Mouse (Mus musculus) limb, embryonic 15.5 days (tissue): Measurements from ENCODE around the gene Sobp. TPM values are rescaled to one million over a fixed set of nuclear protein-coding genes. Genes with fewer than 3 reads are reported as not detected.

Experiments used
- ATAC-seq: fragments of 200-750 bp; cut with Nextera tagmentation; 2 replicates; pipeline ENCODE4 v1.8.0; 2017; ENCODE audit warnings: low read depth, moderate TSS enrichment; ENCODE audit not compliant: insufficient number of reproducible peaks, low FRiP score, low TSS enrichment
- H3K27ac ChIP-seq: fragments of 300-500 bp; sonication (generic); 2 replicates; pipeline ENCODE4 v1.5.1; 2015; ENCODE audit warnings: moderate library complexity, mild to moderate bottlenecking, inconsistent platforms
- H3K27me3 ChIP-seq: fragments of 300-500 bp; sonication (generic); 2 replicates; pipeline ENCODE4 v1.6.1; 2015; ENCODE audit warnings: inconsistent platforms
- H3K36me3 ChIP-seq: fragments of 300-500 bp; sonication (generic); 2 replicates; pipeline ENCODE4 v1.6.1; 2015; ENCODE audit warnings: inconsistent platforms
- H3K4me1 ChIP-seq: fragments of 300-500 bp; sonication (generic); 2 replicates; pipeline ENCODE4 v1.6.1; 2015; ENCODE audit warnings: inconsistent platforms
- H3K4me2 ChIP-seq: fragments of 300-500 bp; sonication (generic); 2 replicates; pipeline ENCODE4 v1.6.1; 2015; ENCODE audit warnings: mild to moderate bottlenecking, inconsistent platforms
- H3K4me3 ChIP-seq: fragments of 300-500 bp; sonication (generic); 2 replicates; pipeline ENCODE4 v1.5.1; 2015; ENCODE audit warnings: mild to moderate bottlenecking, inconsistent platforms
- H3K9ac ChIP-seq: fragments of 300-500 bp; sonication (generic); 2 replicates; pipeline ENCODE4 v1.6.1; 2015; ENCODE audit warnings: inconsistent platforms
- H3K9me3 ChIP-seq: fragments of 300-500 bp; sonication (generic); 2 replicates; pipeline ENCODE4 v1.6.1; 2016; ENCODE audit warnings: inconsistent platforms
- WGBS: fragments of 180-500 bp; shearing (Covaris S2); methylation state at CpG from one replicate; pipeline ENCODE4 v1.1.7; 2015; 5-methylcytosine and 5-hydroxymethylcytosine counted together
- polyA plus RNA-seq: library from polyadenylated mRNA; unstranded; fragments of >200 nt; fragmentation: Nextera tagmentation; extraction: Ambion mirVana; gene quantifications from 2 replicates; pipeline ENCODE4 v1.2.1, GENCODE M21; 2015

Sobp gene
- polyA plus RNA-seq, 1 experiment from 2014 or later: 2.9 TPM

DNA sequence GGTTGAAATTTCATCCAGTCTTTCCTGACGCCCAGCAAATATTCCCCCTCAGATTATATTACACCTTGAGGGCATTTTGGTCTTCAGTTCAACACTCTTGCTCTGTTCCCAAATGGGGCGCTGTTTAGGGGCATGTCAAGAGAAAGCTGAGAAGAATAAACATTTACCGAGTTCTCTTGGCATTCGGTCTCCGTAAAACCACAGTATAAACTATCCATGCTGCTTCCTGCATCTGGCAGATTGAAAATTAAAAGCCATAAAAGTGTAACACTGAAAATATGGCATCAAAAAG lies 170.9 kb downstream of the Sobp start:
- Histone ChIP-seq H3K27ac (no peak overlapping the region), H3K27me3 (no peaks in the 10 kb centered on the region), H3K36me3 (no peaks in the 10 kb centered on the region; the same call in 1 of the 2 replicates), H3K9me3 (no peaks in the 10 kb centered on the region), H3K4me1 (peaks cover 21% of the 10 kb centered on the region), H3K4me3 (peak overlapping the region; percentile 35; the same call in 1 of the 2 replicates), H3K4me2 (0 out of 2 replicates have a peak overlapping the region, but pooled peaks have one; percentile 63), H3K9ac (no peak overlapping the region)
- WGBS: 12% methylated on average over 5 of the region's 5 CpGs
- no peak; the same call in 1 of the 2 replicates for ATAC-seq

DNA sequence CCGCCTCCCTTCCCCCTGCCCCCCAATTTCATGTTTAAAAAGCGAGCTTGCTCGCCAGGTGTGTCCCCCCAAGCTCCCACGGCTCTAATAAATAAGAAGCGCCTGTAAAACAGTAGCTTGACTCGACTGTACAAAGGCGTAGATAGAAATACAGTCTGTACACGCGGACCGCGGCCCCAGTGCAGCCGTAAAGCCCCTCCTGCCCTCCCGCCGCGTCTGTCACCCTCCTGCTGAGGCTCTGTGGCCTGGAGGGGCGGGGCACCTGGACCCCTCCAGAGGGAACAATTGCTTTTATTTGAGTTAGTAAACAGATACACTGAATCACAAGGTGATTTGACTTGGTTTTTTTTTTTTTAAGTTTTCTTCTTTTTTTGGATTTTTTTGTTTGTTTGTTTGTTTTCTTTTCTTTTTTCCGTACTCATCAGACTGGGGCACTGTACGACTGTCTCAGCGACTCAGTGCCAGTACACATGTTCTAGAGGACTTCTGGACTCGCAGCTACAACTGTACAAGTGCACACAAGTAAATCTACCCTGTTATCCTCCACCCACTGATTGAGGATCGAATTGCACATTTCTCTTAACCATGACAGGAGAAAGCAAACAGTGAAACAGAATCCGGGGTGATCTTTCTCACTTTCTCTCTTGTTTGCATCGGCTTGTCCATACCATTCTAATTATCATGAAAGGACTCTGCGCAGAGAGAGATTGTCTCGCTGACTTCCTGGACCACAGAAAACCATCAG lies 171.4 kb downstream of the Sobp start:
- H3K9me3 ChIP-seq: no peaks in the 10 kb centered on the region
- no peak overlapping the region for H3K27ac ChIP-seq
- peak overlapping the region; percentile 63 for H3K4me2 ChIP-seq
- 0 out of 2 replicates have a peak overlapping the region, but pooled peaks have one; percentile 14 for H3K9ac ChIP-seq
- H3K4me1 ChIP-seq: peaks cover 21% of the 10 kb centered on the region
- ATAC-seq: no peak
- H3K36me3 ChIP-seq: no peaks in the 10 kb centered on the region
- H3K27me3 ChIP-seq: no peaks in the 10 kb centered on the region
- 5% methylated on average over 25 of the region's 25 CpGs for WGBS
- peak overlapping the region; percentile 35 for H3K4me3 ChIP-seq

DNA sequence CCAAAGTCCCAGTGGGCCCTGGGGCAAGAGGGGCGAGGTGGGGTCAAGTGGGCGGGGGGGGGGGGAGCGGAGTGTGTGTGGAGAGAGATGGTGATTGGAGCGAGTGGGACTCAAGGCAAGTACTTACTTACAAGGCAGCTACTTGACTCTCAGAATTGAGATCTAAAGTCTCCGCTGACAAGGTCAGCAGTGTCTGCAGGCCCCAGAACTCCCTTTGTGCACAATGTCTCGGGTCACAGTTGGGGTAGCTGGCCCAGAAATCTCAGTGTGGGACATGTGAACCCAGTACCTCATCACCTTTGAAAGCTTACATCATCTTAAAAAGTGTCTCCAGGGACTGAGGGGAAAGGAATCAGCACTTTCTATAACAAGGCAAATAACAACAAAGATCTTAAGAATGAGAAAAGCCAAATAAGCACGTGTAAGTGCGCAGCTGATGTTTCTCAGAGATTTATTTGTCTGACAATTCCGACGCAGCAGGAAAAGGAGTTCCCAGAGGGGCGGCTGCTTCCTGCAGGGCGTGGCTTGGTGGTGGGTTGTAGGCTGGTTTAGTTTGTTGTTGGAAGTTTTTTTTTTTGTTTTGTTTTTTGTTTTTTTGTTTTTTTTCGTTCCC lies 172.2 kb downstream of the Sobp start:
- ATAC-seq: no peak

DNA sequence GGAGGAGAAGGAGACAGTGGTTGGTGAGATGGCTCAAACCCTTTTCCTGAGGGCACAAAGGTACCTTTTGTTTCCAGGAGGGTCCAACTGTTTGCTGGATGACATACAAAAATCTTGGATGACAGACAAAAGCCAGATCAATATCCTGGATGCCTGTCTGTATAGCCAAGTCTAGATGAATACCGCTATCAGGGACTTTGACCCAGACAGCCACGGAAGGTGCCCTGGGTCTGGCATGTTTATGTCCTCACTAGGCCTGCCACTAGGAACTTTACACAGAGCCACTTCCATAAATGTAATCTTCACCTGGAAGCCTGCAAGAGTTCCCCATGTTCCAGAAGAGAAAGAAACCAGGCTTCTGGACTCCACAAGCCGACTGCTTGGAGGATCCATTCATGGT lies 172.9 kb downstream of the Sobp start:
- Histone ChIP-seq H3K36me3 (no peaks in the 10 kb centered on the region), H3K4me2 (no peak overlapping the region), H3K9me3 (no peaks in the 10 kb centered on the region), H3K4me3 (no peak overlapping the region), H3K27me3 (no peaks in the 10 kb centered on the region), H3K9ac (no peak overlapping the region), H3K27ac (no peak overlapping the region), H3K4me1 (peaks cover 21% of the 10 kb centered on the region)
- WGBS: 72% methylated on average over 3 of the region's 3 CpGs
- ATAC-seq: no peak

More for the DNA sequence above, 172.2 kb downstream of the Sobp start:
- Histone ChIP-seq H3K4me3 (peak overlapping the region; percentile 35), H3K27ac (no peak overlapping the region), H3K4me2 (peak overlapping the region; percentile 63), H3K36me3 (no peaks in the 10 kb centered on the region), H3K4me1 (peaks cover 21% of the 10 kb centered on the region), H3K9ac (no peak overlapping the region), H3K27me3 (no peaks in the 10 kb centered on the region), H3K9me3 (no peaks in the 10 kb centered on the region)
- 21% methylated on average over 13 of the region's 13 CpGs for WGBS

DNA sequence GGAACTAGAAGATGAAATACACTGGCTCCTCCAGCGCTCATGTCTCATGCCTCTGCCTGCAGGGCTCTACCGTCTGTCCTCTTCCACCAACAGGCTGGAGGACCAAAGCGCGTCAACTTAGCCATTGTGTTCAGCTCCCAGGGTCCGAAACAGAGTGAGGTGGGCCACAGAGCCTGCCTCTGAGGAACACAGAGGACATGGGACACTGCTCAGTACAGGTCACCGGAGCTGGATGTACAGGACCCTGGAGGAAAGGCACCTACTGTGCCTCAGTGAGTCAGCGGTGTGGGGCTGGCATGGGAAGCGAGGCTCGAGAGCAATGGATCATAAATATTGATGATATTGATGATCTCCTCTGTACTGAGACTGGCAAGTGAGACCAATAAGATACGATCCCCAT lies 175.0 kb downstream of the Sobp start:
- Histone ChIP-seq H3K4me1 (peaks cover 31% of the 10 kb centered on the region), H3K4me2 (no peak overlapping the region), H3K36me3 (no peaks in the 10 kb centered on the region), H3K27me3 (0 out of 2 replicates have a peak, but pooled peaks cover 4% of the 10 kb centered on the region), H3K4me3 (no peak overlapping the region), H3K9me3 (no peaks in the 10 kb centered on the region), H3K9ac (no peak overlapping the region), H3K27ac (no peak overlapping the region)
- WGBS: 96% methylated on average over 10 of the region's 10 CpGs
- no peak for ATAC-seq

DNA sequence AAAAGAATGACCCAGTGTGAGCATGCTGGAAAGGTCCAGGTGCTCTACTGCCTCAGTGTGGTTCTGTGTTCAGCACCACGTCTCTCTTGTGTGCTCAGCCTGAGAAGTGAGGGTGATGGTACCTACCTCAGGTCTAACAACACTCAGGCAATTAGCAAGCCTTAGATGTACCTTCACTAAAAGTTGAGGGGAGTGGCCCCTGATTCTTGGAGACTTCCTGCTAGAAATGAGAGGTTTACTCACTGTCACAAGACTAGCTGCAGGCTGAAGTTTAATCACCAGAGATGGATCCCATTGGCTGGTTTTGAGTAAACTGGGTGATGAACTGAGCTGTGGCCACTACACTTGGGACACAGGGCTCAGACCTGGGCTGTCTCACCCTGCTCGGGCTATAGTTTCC lies 177.1 kb downstream of the Sobp start:
- ATAC-seq: no peak
- H3K9ac ChIP-seq: no peak overlapping the region
- H3K9me3 ChIP-seq: no peaks in the 10 kb centered on the region
- H3K27me3 ChIP-seq: peaks cover 16% of the 10 kb centered on the region; the same call in 1 of the 2 replicates
- no peak overlapping the region for H3K27ac ChIP-seq
- H3K36me3 ChIP-seq: no peaks in the 10 kb centered on the region
- H3K4me3 ChIP-seq: no peak overlapping the region
- H3K4me2 ChIP-seq: no peak overlapping the region
- H3K4me1 ChIP-seq: peaks cover 29% of the 10 kb centered on the region
- 76% methylated on average over 2 of the region's 2 CpGs for WGBS

DNA sequence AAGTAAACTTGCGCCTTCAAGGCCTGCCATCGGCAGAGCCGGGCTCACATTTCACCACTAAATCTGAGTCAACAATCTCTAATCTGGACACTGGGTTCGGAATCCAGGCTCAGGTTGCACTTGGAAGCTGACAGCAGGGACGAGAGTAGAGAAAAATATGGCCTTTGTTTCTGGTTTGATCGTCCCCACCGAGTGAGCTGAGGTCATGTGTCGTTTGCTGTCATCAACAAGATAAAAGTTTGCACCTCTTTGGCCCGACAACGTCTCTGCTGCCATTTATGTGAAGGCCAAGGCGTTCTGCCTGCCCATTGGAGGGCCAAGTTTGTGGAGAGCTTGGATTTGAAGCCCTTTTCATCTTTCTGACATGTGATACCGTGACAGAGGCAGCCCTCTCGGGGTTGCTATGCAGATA lies 178.8 kb downstream of the Sobp start:
- Histone ChIP-seq H3K4me1 (peaks cover 26% of the 10 kb centered on the region), H3K9me3 (no peaks in the 10 kb centered on the region), H3K27ac (peak overlapping the region; percentile 24; the same call in 1 of the 2 replicates), H3K4me3 (no peak overlapping the region), H3K9ac (no peak overlapping the region), H3K27me3 (peaks cover 27% of the 10 kb centered on the region), H3K36me3 (no peaks in the 10 kb centered on the region), H3K4me2 (no peak overlapping the region)
- WGBS: 28% methylated on average over 13 of the region's 13 CpGs
- no peak for ATAC-seq

DNA sequence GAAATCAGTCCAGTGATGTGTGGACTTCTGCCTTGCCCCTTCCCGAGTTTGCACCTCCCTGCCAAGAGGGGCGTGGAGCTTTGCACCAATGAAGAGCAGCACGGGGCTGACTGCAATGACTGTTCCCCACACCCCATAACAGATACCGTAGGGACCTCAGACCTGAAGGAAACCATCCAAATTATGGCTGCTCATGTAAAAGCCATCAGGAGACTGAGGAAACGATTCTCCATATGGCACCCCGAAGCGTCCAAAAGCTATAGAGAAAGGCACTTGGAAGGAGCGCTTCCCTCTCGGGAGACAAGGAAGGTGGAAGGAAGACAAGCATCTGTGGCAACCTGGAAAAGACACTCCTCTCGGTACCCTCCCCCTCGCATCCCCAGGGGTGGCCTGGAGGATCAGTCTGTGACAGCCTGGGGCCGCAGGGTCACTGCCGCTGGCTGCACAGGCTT lies 180.0 kb downstream of the Sobp start:
- WGBS: 17% methylated on average over 13 of the region's 13 CpGs
- ATAC-seq: peak; percentile 71
- no peak overlapping the region for H3K9ac ChIP-seq

DNA sequence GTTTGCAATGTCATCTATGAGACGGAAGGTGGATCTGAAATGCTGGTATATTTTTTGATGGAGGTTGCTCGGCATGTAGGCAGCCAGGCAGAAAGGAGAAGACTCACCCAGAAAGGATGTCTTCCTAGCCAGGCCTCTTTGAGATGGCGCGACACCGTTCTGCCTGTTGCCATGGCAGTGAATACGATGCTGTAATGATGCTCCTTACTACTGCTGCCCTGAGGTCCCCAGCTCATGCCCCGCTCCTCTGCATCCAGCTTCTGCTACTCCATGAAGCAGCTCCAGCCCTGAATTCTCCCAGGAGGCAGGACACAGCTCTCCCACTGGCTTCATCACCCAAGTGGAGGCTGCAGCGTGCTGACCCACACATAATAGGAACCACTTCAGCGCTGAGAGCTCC lies 183.3 kb downstream of the Sobp start:
- Histone ChIP-seq H3K9ac (no peak overlapping the region), H3K4me3 (no peak overlapping the region), H3K27ac (no peak overlapping the region), H3K36me3 (no peaks in the 10 kb centered on the region), H3K4me1 (peaks cover 39% of the 10 kb centered on the region), H3K27me3 (peaks cover 28% of the 10 kb centered on the region), H3K9me3 (no peaks in the 10 kb centered on the region), H3K4me2 (no peak overlapping the region)
- 82% methylated on average over 9 of the region's 9 CpGs for WGBS
- no peak for ATAC-seq

More for the DNA sequence above, 180.0 kb downstream of the Sobp start:
- peak overlapping the region; percentile 16 for H3K4me3 ChIP-seq
- H3K36me3 ChIP-seq: no peaks in the 10 kb centered on the region
- no peaks in the 10 kb centered on the region for H3K9me3 ChIP-seq
- peaks cover 28% of the 10 kb centered on the region for H3K27me3 ChIP-seq
- peak overlapping the region; percentile 37 for H3K4me2 ChIP-seq
- peaks cover 26% of the 10 kb centered on the region for H3K4me1 ChIP-seq
- H3K27ac ChIP-seq: peak overlapping the region; percentile 68

DNA sequence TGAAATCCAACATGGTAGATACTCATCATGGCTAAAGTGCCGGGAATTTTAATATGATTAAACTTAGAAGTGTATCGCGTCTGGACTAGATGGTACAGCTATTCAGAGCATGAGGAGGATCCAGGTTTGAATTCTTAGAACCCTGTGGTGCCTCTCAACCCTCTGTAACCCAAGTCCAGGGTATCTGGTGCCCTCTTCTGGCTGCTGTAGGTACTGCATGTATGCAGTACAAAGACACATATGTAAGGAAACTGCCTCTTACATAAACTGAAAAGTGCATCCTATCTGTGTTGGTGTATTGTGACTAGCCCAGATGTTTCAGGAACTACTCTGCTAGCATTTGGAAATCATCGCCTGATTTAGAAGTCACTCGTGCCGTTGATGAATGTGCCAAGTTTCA lies 184.4 kb downstream of the Sobp start:
- no peak for ATAC-seq
- H3K4me2 ChIP-seq: no peak overlapping the region
- H3K4me3 ChIP-seq: no peak overlapping the region
- peaks cover 32% of the 10 kb centered on the region for H3K4me1 ChIP-seq
- peaks cover 28% of the 10 kb centered on the region for H3K27me3 ChIP-seq
- H3K36me3 ChIP-seq: no peaks in the 10 kb centered on the region
- no peak overlapping the region for H3K27ac ChIP-seq
- H3K9me3 ChIP-seq: no peaks in the 10 kb centered on the region
- H3K9ac ChIP-seq: no peak overlapping the region
- WGBS: 25% methylated on average over 6 of the region's 6 CpGs

DNA sequence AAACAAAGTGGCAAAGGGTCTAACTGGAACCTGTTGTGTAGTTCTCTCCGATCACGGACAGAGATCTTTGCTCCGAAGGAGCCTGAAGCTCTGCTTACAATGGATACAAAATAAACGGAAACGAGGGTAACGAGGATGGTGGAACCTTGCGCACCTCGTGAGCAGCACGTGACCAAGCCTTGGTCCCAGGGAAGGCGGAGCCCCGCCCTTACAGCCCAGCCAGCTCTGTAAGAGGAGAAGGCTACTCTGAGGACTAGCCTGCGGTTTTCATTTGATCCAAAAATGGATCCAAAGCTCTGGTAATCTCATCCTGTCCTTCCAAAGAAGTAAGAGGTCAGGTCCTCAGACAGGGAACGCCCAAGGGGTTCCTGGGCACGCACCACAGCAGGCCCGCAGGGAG lies 185.7 kb downstream of the Sobp start:
- no peaks in the 10 kb centered on the region for H3K9me3 ChIP-seq
- H3K9ac ChIP-seq: no peak overlapping the region
- no peak overlapping the region for H3K27ac ChIP-seq
- no peaks in the 10 kb centered on the region for H3K36me3 ChIP-seq
- no peak for ATAC-seq
- peaks cover 19% of the 10 kb centered on the region; the same call in 1 of the 2 replicates for H3K4me1 ChIP-seq
- H3K27me3 ChIP-seq: peaks cover 22% of the 10 kb centered on the region
- H3K4me2 ChIP-seq: no peak overlapping the region
- no peak overlapping the region for H3K4me3 ChIP-seq
- 53% methylated on average over 15 of the region's 15 CpGs for whole genome bisulfite sequencing

DNA sequence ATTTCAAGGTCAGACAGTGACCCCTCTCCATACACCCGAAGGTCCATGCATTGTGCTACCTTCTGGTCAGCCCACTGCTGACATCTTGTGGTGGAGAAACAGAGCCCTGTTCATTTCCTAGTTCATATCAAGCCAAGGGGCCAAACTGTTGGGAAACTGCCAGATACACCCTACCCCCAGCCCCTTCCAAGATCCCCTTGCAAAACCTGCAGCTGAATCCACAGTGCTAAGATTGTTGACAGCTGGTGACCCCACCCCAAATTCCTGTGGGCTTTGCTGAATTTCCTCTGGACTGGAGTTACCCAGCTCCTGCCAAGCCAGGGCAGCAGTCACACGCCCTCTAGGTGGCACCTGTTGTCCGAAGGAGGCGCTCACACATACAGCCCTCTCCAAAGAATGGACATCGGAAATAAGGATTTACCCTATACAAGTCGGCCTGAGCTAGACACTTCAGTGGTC lies 186.7 kb downstream of the Sobp start:
- ATAC-seq: peak; percentile 51; the same call in 1 of the 2 replicates
- H3K9ac ChIP-seq: no peak overlapping the region
- WGBS: 18% methylated on average over 6 of the region's 6 CpGs
- H3K4me3 ChIP-seq: no peak overlapping the region
- no peaks in the 10 kb centered on the region for H3K9me3 ChIP-seq
- peaks cover 16% of the 10 kb centered on the region for H3K27me3 ChIP-seq
- H3K4me2 ChIP-seq: no peak overlapping the region
- no peaks in the 10 kb centered on the region for H3K36me3 ChIP-seq
- H3K4me1 ChIP-seq: peaks cover 13% of the 10 kb centered on the region; the same call in 1 of the 2 replicates
- H3K27ac ChIP-seq: no peak overlapping the region
